Comparison of ENCODE assay signal across 10 mouse cellular contexts in the genomic region with DNA sequence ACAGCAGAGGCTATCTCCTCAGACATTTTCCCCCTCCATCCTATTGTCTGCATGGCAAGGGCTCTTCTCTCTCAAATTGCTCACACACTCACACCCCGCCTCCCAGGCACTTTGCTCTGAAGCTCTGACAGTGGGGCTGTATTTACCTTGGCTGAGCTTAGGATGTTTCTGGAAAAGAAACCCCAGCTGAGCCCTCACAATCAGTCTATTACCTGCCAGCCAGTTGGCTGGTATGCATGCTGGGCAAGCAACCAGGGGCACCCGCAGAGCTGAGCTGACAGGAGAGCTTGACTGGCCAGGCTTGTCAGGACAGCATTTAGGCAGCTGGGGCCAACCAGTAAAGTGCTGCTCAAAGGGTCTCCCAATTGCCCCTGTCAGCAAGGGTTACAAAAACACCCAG. TPM values are rescaled to one million over a fixed set of nuclear protein-coding genes. Genes with fewer than 3 reads are reported as not detected.
A peak's percentile ranks its signal among the peaks of the same experiment; 100 is the strongest.
DNase-seq lines count a peak whose midpoint lies in the region; ATAC-seq and TF ChIP-seq lines count a peak whose summit lies in the region.
"Had no signal": no experiment of that assay in that cellular context is flagged by ENCODE, and none has a peak within 500 bp of the region (broad histone marks: within the 10 kb centered on the region; RNA-seq: fewer than 3 reads in every experiment).

No protein-coding gene starts in this region.

- no peak for TF ChIP-seq CTCF in hindbrain, postnatal 0 days (IDR thresholded peaks at IDR 0.05; ENCODE audit: low read depth)

- no peak overlapping the region for H3K4me3 ChIP-seq in forebrain, embryonic 16.5 days (replicated peaks; ENCODE audit: low read length)
- no peak overlapping the region for H3K4me3 ChIP-seq in forebrain, embryonic 15.5 days
- H3K4me3 ChIP-seq in limb, embryonic 15.5 days, result no peak overlapping the region
- no peak overlapping the region for H3K4me3 ChIP-seq in limb, embryonic 10.5 days
- H3K4me3 ChIP-seq in hindbrain, postnatal 0 days (ENCODE audit: low read length), result no peak overlapping the region
- H3K4me3 ChIP-seq: limb, embryonic 12.5 days had no signal

- H3K9me3 ChIP-seq in forebrain, embryonic 16.5 days (ENCODE audit: control insufficient read depth, low read length), result no peaks in the 10 kb centered on the region
- H3K9me3 ChIP-seq in forebrain, embryonic 15.5 days, result no peaks in the 10 kb centered on the region
- no peaks in the 10 kb centered on the region for H3K9me3 ChIP-seq in limb, embryonic 15.5 days
- H3K9me3 ChIP-seq in limb, embryonic 10.5 days (replicated peaks), result no peaks in the 10 kb centered on the region
- no peaks in the 10 kb centered on the region for H3K9me3 ChIP-seq in hindbrain, postnatal 0 days (ENCODE audit: low read length)
- H3K9me3 ChIP-seq: limb, embryonic 12.5 days had no signal

- H3K36me3 ChIP-seq in forebrain, embryonic 16.5 days (ENCODE audit: control insufficient read depth, insufficient read depth), result no peaks in the 10 kb centered on the region
- no peaks in the 10 kb centered on the region for H3K36me3 ChIP-seq in forebrain, embryonic 15.5 days
- H3K36me3 ChIP-seq in limb, embryonic 15.5 days, result no peaks in the 10 kb centered on the region
- H3K36me3 ChIP-seq in limb, embryonic 10.5 days, result no peaks in the 10 kb centered on the region
- no peaks in the 10 kb centered on the region for H3K36me3 ChIP-seq in hindbrain, postnatal 0 days (ENCODE audit: insufficient read depth, low read length)
- H3K36me3 ChIP-seq: limb, embryonic 12.5 days had no signal

- no peaks in the 10 kb centered on the region for H3K27me3 ChIP-seq in forebrain, embryonic 16.5 days (replicated peaks; ENCODE audit: control insufficient read depth, insufficient read depth, low read length)
- no peaks in the 10 kb centered on the region for H3K27me3 ChIP-seq in forebrain, embryonic 15.5 days
- H3K27me3 ChIP-seq in limb, embryonic 15.5 days, result no peaks in the 10 kb centered on the region
- peaks cover 11% of the 10 kb centered on the region; the same call in 1 of the 2 replicates for H3K27me3 ChIP-seq in limb, embryonic 10.5 days (ENCODE audit: low read depth, poor library complexity, severe bottlenecking)
- no peaks in the 10 kb centered on the region for H3K27me3 ChIP-seq in hindbrain, postnatal 0 days (ENCODE audit: insufficient read depth, low read length)

- 18% methylated on average over 2 of the region's 2 CpGs for WGBS in forebrain, embryonic 16.5 days
- WGBS in forebrain, embryonic 15.5 days, result 21% methylated on average over 2 of the region's 2 CpGs
- WGBS in limb, embryonic 15.5 days, result 54% methylated on average over 2 of the region's 2 CpGs
- WGBS in limb, embryonic 10.5 days, result 59% methylated on average over 2 of the region's 2 CpGs
- WGBS in hindbrain, postnatal 0 days, result 10% methylated on average over 2 of the region's 2 CpGs

- no peak for ATAC-seq in forebrain, embryonic 16.5 days
- ATAC-seq in forebrain, embryonic 15.5 days (replicated peaks), result no peak
- 0 out of 2 replicates have a peak, but pooled peaks have one; percentile 37 for ATAC-seq in limb, embryonic 15.5 days (ENCODE audit: insufficient number of reproducible peaks, low FRiP score, low TSS enrichment, low read depth)
- peak; percentile 59; the same call in 1 of the 2 replicates for ATAC-seq in hindbrain, postnatal 0 days
- ATAC-seq: lung, postnatal 0 days had no signal

- H3K9ac ChIP-seq in forebrain, embryonic 16.5 days (replicated peaks; ENCODE audit: low read depth, low read length), result no peak overlapping the region
- no peak overlapping the region for H3K9ac ChIP-seq in forebrain, embryonic 15.5 days (replicated peaks)
- H3K9ac ChIP-seq in limb, embryonic 15.5 days, result no peak overlapping the region
- no peak overlapping the region for H3K9ac ChIP-seq in hindbrain, postnatal 0 days (replicated peaks; ENCODE audit: low read length)
- H3K9ac ChIP-seq: limb, embryonic 12.5 days had no signal

- DNase-seq in limb, embryonic 10.5 days (ENCODE audit: low spot score), result no peak
- DNase-seq in cerebellum, postnatal 25 days, result peak; percentile 67 to 72
- DNase-seq in hindbrain, postnatal 0 days (ENCODE audit: low spot score), result peak; percentile 62
- no peak for DNase-seq in frontal cortex, adult 2 months (ENCODE audit: extremely low spot score in 1 of 2, low spot score in 1 of 2)
- no peak for DNase-seq in retina, embryonic 14.5 days (ENCODE audit: low spot score)

- H3K4me1 ChIP-seq in forebrain, embryonic 16.5 days (replicated peaks; ENCODE audit: control insufficient read depth, insufficient read depth, low read length), result peaks cover 14% of the 10 kb centered on the region
- peaks cover 5% of the 10 kb centered on the region; the same call in 1 of the 2 replicates for H3K4me1 ChIP-seq in forebrain, embryonic 15.5 days
- peaks cover 17% of the 10 kb centered on the region for H3K4me1 ChIP-seq in limb, embryonic 15.5 days
- no peaks in the 10 kb centered on the region for H3K4me1 ChIP-seq in limb, embryonic 10.5 days
- H3K4me1 ChIP-seq in hindbrain, postnatal 0 days (ENCODE audit: insufficient read depth, low read length), result peaks cover 4% of the 10 kb centered on the region; the same call in 1 of the 2 replicates
- H3K4me1 ChIP-seq: limb, embryonic 12.5 days had no signal

- 0 out of 2 replicates have a peak overlapping the region, but pooled peaks have one; percentile 5 for H3K4me2 ChIP-seq in forebrain, embryonic 16.5 days (ENCODE audit: low read length)
- H3K4me2 ChIP-seq in forebrain, embryonic 15.5 days (replicated peaks), result no peak overlapping the region
- H3K4me2 ChIP-seq in limb, embryonic 15.5 days, result no peak overlapping the region
- 0 out of 2 replicates have a peak overlapping the region, but pooled peaks have one; percentile 1 for H3K4me2 ChIP-seq in hindbrain, postnatal 0 days (ENCODE audit: low read depth, low read length)
- H3K4me2 ChIP-seq: limb, embryonic 12.5 days had no signal

- H3K27ac ChIP-seq in forebrain, embryonic 16.5 days (ENCODE audit: low read length), result no peak overlapping the region
- H3K27ac ChIP-seq in forebrain, embryonic 15.5 days (replicated peaks), result no peak overlapping the region
- H3K27ac ChIP-seq in limb, embryonic 15.5 days, result no peak overlapping the region
- no peak overlapping the region for H3K27ac ChIP-seq in limb, embryonic 10.5 days
- H3K27ac ChIP-seq in hindbrain, postnatal 0 days, result 0 out of 2 replicates have a peak overlapping the region, but pooled peaks have one; percentile 1
- H3K27ac ChIP-seq: limb, embryonic 12.5 days had no signal

RNA-seq across cellular contexts. Expression of gene Plxdc1, which starts 19.1 kb away (rescaled TPM):
- polyA plus RNA-seq in forebrain, embryonic 16.5 days (2015; fragmentation: Nextera tagmentation; extraction: Ambion mirVana), result 0.72 and 0.96 TPM in 2 replicates
- polyA plus RNA-seq in forebrain, embryonic 15.5 days (2015; fragmentation: Nextera tagmentation; extraction: Ambion mirVana), result 0.65 and 0.89 TPM in 2 replicates
- 1.7 TPM in 2 replicates for polyA plus RNA-seq in limb, embryonic 15.5 days (2015; fragmentation: Nextera tagmentation; extraction: Ambion mirVana)
- not detected in 2 replicates for polyA plus RNA-seq in limb, embryonic 10.5 days (2016; fragmentation: Nextera tagmentation; extraction: Ambion mirVana)
- total RNA-seq in hindbrain, postnatal 0 days (2014; rRNA removed), result 1.5 and 3.8 TPM in 2 replicates
- polyA plus RNA-seq in hindbrain, postnatal 0 days (2015; fragmentation: Nextera tagmentation; extraction: Ambion mirVana), result 4.2 and 4.6 TPM in 2 replicates
- polyA plus RNA-seq in frontal cortex, adult 2 months (2012; rRNA removed), result 11.1 and 11.4 TPM in 2 replicates
- polyA plus RNA-seq: limb, embryonic 12.5 days had no signal

RNA-seq across cellular contexts. Expression of gene Arl5c, which starts 28.9 kb away (rescaled TPM):
- 4.6 and 6.4 TPM in 2 replicates for polyA plus RNA-seq in forebrain, embryonic 16.5 days (2015; fragmentation: Nextera tagmentation; extraction: Ambion mirVana)
- 6.9 and 7.0 TPM in 2 replicates for polyA plus RNA-seq in forebrain, embryonic 15.5 days (2015; fragmentation: Nextera tagmentation; extraction: Ambion mirVana)
- polyA plus RNA-seq in limb, embryonic 15.5 days (2015; fragmentation: Nextera tagmentation; extraction: Ambion mirVana), result 13.8 and 16.4 TPM in 2 replicates
- 12.4 and 17.8 TPM in 2 replicates for polyA plus RNA-seq in limb, embryonic 10.5 days (2016; fragmentation: Nextera tagmentation; extraction: Ambion mirVana)
- total RNA-seq in hindbrain, postnatal 0 days (2014; rRNA removed), result 2.0 and 2.6 TPM in 2 replicates
- 3.6 and 4.8 TPM in 2 replicates for polyA plus RNA-seq in hindbrain, postnatal 0 days (2015; fragmentation: Nextera tagmentation; extraction: Ambion mirVana)
- 3.2 and 3.4 TPM in 2 replicates for polyA plus RNA-seq in frontal cortex, adult 2 months (2012; rRNA removed)

RNA-seq across cellular contexts. Expression of gene Cacnb1, which starts 55.7 kb away (rescaled TPM):
- polyA plus RNA-seq in forebrain, embryonic 16.5 days (2015; fragmentation: Nextera tagmentation; extraction: Ambion mirVana), result 39.0 and 52.1 TPM in 2 replicates
- polyA plus RNA-seq in forebrain, embryonic 15.5 days (2015; fragmentation: Nextera tagmentation; extraction: Ambion mirVana), result 40.7 and 41.5 TPM in 2 replicates
- 19.6 and 31.1 TPM in 2 replicates for polyA plus RNA-seq in limb, embryonic 15.5 days (2015; fragmentation: Nextera tagmentation; extraction: Ambion mirVana)
- polyA plus RNA-seq in limb, embryonic 10.5 days (2016; fragmentation: Nextera tagmentation; extraction: Ambion mirVana), result 3.4 and 6.5 TPM in 2 replicates
- total RNA-seq in hindbrain, postnatal 0 days (2014; rRNA removed), result 83.4 and 84.4 TPM in 2 replicates
- 43.1 and 51.0 TPM in 2 replicates for polyA plus RNA-seq in hindbrain, postnatal 0 days (2015; fragmentation: Nextera tagmentation; extraction: Ambion mirVana)
- 99.8 and 103 TPM in 2 replicates for polyA plus RNA-seq in frontal cortex, adult 2 months (2012; rRNA removed)

RNA-seq across cellular contexts. Expression of gene Rpl19, which starts 59.4 kb away (rescaled TPM):
- 652 and 659 TPM in 2 replicates for polyA plus RNA-seq in forebrain, embryonic 16.5 days (2015; fragmentation: Nextera tagmentation; extraction: Ambion mirVana)
- polyA plus RNA-seq in forebrain, embryonic 15.5 days (2015; fragmentation: Nextera tagmentation; extraction: Ambion mirVana), result 667 and 700 TPM in 2 replicates
- 1,005 and 1,062 TPM in 2 replicates for polyA plus RNA-seq in limb, embryonic 15.5 days (2015; fragmentation: Nextera tagmentation; extraction: Ambion mirVana)
- polyA plus RNA-seq in limb, embryonic 10.5 days (2016; fragmentation: Nextera tagmentation; extraction: Ambion mirVana), result 1,186 and 1,476 TPM in 2 replicates
- 462 and 515 TPM in 2 replicates for total RNA-seq in hindbrain, postnatal 0 days (2014; rRNA removed)
- 650 and 673 TPM in 2 replicates for polyA plus RNA-seq in hindbrain, postnatal 0 days (2015; fragmentation: Nextera tagmentation; extraction: Ambion mirVana)
- polyA plus RNA-seq in frontal cortex, adult 2 months (2012; rRNA removed), result 918 and 950 TPM in 2 replicates

Comparison
In these comparisons a context has a peak if more than half of its experiments do, and no peak if none do; other contexts are left out.
1. H3K4me2 ChIP-seq: peak in forebrain, embryonic 16.5 days (single experiment) and hindbrain, postnatal 0 days (single experiment); none in forebrain, embryonic 15.5 days (single experiment) and limb, embryonic 15.5 days (single experiment).
2. ATAC-seq: peak in limb, embryonic 15.5 days (single experiment) and hindbrain, postnatal 0 days (single experiment); none in forebrain, embryonic 16.5 days (single experiment) and forebrain, embryonic 15.5 days (single experiment).
3. DNase-seq: peak in cerebellum, postnatal 25 days (2 of 2) and hindbrain, postnatal 0 days (single experiment); none in limb, embryonic 10.5 days (single experiment), frontal cortex, adult 2 months (0 of 2) and retina, embryonic 14.5 days (single experiment).